Mouse (Mus musculus) lung, adult 2 months (tissue): ENCODE measurements at regions not wholly inside any gene's neighbourhood (a gene's known extent, or its start where the extent isn't known, plus 50 kb on each side); places are given as distances from the start of the nearest gene placed in this dataset.

Source experiments
- DNase-seq: peaks from one replicate; pipeline ENCODE4 v3.0.0; 2022
- H3K4me1 ChIP-seq: fragments of 200-500 bp; 2 replicates; pipeline ENCODE4 v1.6.1; 2011; ENCODE audit warnings: low read length; ENCODE audit not compliant: control insufficient read depth, insufficient read depth
- H3K4me3 ChIP-seq: fragments of 200-500 bp; replicated peaks from 2 replicates; pipeline ENCODE3; 2011; ENCODE audit warnings: low read depth, mild to moderate bottlenecking, control low read depth, low read length; ENCODE audit errors: extremely low read depth
- CTCF ChIP-seq: fragments of 200-500 bp; IDR thresholded peaks from 2 replicates; pipeline ENCODE4 v1.5.1; 2011; ENCODE audit warnings: mild to moderate bottlenecking, low read length, control low read depth; ENCODE audit not compliant: insufficient read depth
- POLR2A ChIP-seq: fragments of 200-500 bp; IDR thresholded peaks from 2 replicates; pipeline ENCODE4 v1.6.1; 2011; ENCODE audit warnings: low read depth, mild to moderate bottlenecking, control low read depth, low read length, borderline replicate concordance; ENCODE audit errors: extremely low read depth
- WGBS: fragments of 180-500 bp; shearing (Covaris S2); methylation state at CpG from one replicate; pipeline ENCODE4 v1.1.7; 2018; 5-methylcytosine and 5-hydroxymethylcytosine counted together

DNA sequence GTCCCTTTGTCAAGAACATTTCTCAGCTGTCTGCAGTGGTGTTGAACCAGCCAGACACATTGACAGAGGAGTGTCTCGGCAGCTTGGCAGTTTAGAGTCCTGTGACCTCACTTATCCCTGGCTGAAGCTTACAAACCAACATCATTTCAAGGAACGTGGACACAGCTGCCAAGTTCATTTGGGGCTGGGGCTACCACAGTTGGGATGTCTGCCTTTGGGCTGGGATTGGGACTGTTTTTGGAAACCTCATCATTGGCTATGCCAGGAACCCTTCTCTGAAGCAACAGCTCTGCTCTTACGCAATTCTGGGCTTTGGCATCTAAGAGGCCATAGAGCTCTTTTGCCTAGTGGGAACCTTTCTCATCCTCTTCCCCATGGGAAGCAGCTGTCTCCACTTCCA, 200.4 kb downstream of the Gm15262 start:
- peak; percentile 3 for DNase-seq
- WGBS: 63% methylated on average over 3 of the region's 3 CpGs
- H3K4me1 ChIP-seq: no peaks in the 10 kb centered on the region
- TF ChIP-seq CTCF (no peak), POLR2A (no peak)
- H3K4me3 ChIP-seq: no peak overlapping the region

DNA sequence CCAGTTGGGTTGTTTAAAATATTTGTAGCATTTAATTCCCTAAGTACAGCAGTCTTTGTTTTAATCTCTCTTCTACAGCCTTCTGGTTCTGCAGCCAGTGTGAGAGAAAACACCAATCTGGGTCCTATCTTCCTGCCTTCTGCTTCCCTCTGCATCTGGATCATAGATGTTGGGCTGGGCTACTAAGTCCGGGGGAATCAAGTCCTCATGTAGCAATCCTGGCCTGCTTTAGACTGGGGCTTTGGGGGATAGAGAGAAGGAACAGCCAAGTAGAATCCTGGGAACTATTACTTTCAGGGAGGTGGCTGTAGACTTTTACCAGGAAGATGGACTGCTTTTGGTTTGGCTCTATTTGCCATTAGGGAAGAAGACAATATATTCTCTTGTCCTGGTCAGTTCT, 205.5 kb upstream of the Rai2 start:
- TF ChIP-seq CTCF (no peak), POLR2A (no peak)
- no peak for DNase-seq

DNA sequence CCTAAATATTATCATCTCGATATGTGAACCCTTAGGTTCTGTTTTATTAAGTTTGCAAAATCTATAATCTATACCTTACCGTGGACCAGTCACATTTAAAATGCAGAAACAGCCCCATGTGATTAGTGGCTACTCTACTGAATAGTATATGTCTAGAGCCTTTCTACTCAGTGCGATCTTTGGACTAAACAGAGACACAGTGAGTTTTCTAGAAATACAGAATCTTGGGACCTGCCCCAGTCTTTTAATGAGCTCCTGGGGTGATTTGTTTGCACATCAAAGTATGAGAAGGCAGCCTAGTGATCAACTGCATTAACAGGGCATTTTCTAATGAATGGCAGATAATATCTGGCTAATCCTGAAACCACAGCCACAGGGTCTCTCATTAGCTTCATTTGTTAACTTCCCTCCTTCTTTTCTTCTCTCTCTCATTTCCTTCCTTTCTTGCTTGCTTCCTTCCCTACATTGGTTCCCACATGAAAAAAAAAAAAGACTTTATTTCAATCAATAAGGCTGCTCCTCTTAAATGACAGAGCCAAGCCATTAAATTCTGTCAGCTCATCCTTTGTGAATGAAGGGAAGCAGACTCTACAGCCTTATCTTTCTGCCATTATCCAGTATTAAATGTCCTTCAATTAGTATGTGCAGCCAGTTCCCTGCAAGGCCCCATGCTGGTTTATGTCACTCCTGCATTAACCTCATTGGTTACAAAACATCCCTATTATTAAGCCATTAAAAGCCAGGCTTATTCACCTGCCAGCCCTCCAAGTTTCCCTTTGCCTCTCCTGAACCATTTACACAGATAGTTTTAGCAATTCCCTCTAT, 193.2 kb upstream of the Rai2 start:
- no peak for TF ChIP-seq POLR2A
- no peak for TF ChIP-seq CTCF
- no peaks in the 10 kb centered on the region for H3K4me1 ChIP-seq
- 69% methylated on average over 3 of the region's 3 CpGs for WGBS
- H3K4me3 ChIP-seq: no peak overlapping the region
- no peak for DNase-seq

More for the DNA sequence above, 205.5 kb upstream of the Rai2 start:
- Histone ChIP-seq H3K4me3 (no peak overlapping the region), H3K4me1 (no peaks in the 10 kb centered on the region)
- 83% methylated on average over 1 of the region's 1 CpGs for WGBS

DNA sequence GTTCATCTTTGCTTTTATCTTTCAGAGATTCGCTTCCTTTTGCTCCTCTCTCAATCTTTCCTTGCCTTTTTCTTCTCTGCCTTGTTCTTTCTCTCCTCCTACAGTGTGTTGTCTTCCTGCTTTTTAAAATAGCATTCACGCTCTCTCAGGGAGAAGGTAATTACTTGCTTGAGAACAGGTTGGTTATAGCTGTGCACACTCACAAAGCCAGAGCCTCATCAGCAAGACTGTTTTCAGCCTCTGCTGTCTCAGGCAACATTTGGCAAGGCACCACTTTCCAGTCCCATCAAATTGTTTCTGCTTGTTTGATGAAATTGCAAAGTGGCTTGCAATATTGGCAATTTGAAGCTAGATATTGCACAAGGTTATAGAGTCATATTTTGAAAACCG, 192.6 kb upstream of the Rai2 start:
- 66% methylated on average over 3 of the region's 3 CpGs for WGBS
- H3K4me3 ChIP-seq: no peak overlapping the region
- no peaks in the 10 kb centered on the region for H3K4me1 ChIP-seq
- TF ChIP-seq CTCF (no peak), POLR2A (no peak)
- DNase-seq: no peak

DNA sequence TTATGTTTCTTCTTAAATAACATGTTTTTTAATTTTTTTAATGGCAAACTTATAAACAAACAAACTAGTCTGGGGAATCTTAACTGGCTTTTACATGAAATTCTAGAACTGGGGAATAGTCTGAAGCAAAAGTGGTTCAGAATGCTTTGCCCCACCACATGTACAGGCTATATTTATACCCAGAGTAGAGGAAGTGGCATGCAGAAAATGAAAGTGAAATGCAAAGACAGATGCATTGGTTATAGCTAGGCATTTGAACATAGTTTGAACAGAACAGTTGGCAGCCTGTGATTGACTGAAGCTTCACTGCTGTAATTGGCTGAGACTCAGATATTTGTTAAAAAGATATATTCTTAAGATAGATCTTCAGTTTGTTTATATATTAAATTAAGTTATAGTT, 179.6 kb upstream of the Rai2 start:
- no peak for DNase-seq
- Histone ChIP-seq H3K4me1 (no peaks in the 10 kb centered on the region), H3K4me3 (no peak overlapping the region)
- TF ChIP-seq POLR2A: no peak

DNA sequence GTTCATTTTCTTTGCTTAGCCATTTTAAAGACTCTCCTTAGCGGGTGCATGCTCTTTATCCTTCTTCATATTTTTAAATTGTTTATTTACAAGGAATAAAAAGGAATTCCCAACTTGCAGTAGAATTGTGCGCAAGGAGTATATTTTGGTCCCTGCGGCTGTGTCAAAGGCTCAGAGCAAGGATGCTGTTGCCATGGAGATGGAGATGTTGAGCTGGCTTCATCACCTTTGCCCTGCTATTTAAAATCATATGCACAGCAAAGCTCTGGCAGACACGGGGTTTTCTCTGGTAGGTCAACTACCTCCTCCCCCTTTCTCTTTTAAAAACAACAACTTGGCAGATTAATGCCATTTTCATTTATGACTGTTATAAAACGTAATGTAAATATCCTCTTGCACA, 160.0 kb upstream of the Rai2 start:
- no peak overlapping the region for H3K4me3 ChIP-seq
- no peak for TF ChIP-seq CTCF
- TF ChIP-seq POLR2A: no peak
- no peaks in the 10 kb centered on the region for H3K4me1 ChIP-seq
- DNase-seq: no peak
- 67% methylated on average over 5 of the region's 5 CpGs for WGBS

DNA sequence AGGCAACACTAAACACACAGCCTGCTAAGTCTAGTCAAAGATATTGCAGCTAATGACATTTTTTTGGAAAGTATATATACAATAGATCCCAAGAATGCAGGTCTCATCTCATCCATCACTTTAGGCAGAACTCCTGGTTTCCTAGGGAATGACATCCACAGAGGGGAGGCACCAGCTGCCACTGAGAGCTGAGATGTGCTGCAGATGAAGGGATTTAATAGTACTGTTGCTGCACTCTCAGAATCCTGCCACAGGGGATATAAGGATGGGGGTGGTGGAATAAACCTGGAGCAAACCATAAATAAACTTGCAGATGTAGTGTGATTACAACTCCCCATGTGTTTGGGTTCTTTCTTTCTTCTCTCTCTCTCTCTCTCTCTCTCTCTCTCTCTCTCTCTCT, 158.4 kb upstream of the Rai2 start:
- TF ChIP-seq CTCF: no peak
- Histone ChIP-seq H3K4me1 (no peaks in the 10 kb centered on the region), H3K4me3 (no peak overlapping the region)
- no peak for DNase-seq

DNA sequence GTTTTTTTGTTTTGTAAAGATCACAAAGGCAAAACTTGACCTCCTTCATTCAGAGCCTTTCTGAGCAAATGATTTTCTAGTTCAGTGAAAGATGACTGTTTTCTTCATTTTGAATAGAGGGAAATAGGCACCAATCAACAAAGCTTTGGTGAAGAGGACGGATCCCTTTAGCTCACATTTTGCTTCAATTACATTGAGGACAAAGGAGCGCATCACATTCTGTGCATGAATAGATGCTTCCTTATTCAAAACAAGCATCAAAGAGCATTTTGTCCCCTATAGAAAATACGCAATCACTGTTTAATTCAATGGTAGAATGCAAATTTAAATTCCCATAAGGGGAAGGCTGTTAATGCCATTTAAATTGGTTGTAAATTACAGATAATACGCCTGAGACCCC, 150.4 kb upstream of the Rai2 start:
- TF ChIP-seq POLR2A (no peak), CTCF (no peak)
- no peak for DNase-seq
- Histone ChIP-seq H3K4me1 (no peaks in the 10 kb centered on the region), H3K4me3 (no peak overlapping the region)
- 80% methylated on average over 4 of the region's 4 CpGs for WGBS

DNA sequence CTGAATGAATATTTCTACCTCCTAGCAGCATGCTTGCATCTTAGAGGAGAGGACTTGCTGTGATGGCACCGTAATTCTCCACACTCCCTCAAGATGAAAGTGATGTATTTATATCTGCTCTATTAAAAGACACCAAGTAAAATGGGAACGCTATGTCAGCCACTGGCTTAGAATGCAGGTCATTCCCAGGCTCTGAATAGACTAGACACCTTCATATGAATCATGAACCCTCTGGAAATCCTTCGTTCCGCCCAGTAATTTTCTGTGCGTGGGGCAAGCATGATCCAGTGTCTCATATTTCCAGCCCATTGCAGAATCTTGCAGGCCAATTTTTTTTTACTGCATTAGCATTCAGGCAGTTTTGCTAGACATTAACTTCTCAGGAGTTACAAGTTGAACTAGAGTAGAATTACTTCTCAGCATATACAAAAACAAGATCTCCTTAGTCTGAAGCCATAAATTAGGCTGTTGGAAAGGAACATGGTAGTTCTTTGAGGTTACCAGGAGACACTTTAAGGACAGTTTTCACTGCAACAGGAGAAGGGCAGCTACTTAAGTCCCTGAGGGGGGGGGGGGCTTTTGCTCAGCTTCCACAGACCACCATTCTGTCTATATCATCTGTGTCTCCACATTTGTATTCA, 134.7 kb upstream of the Rai2 start:
- WGBS: 80% methylated on average over 5 of the region's 5 CpGs

DNA sequence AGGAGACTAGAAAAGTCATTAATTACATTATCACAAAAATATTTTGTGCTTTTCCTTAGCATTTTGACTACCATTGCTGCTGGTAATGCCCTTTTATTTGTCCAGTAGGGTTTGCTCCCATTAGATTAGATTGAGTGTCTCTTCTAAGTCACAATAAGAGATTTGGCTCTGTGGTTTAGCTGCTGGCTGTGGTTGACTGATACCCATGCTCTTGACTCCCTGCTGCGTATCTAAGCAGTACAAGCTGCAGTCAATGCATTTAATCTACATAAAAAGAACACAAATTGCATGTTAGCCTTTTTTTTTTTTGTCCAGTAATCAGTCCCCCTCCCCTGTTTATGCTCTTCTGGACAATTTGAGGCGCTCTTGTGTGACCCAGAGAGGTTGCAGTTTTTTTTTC, 133.0 kb upstream of the Rai2 start:
- no peak for DNase-seq
- no peak for TF ChIP-seq POLR2A
- TF ChIP-seq CTCF: no peak
- Histone ChIP-seq H3K4me1 (no peaks in the 10 kb centered on the region), H3K4me3 (no peak overlapping the region)
- 62% methylated on average over 2 of the region's 2 CpGs for WGBS

More for the DNA sequence above, 134.7 kb upstream of the Rai2 start:
- TF ChIP-seq POLR2A (no peak), CTCF (no peak)
- DNase-seq: no peak
- Histone ChIP-seq H3K4me1 (no peaks in the 10 kb centered on the region), H3K4me3 (no peak overlapping the region)

DNA sequence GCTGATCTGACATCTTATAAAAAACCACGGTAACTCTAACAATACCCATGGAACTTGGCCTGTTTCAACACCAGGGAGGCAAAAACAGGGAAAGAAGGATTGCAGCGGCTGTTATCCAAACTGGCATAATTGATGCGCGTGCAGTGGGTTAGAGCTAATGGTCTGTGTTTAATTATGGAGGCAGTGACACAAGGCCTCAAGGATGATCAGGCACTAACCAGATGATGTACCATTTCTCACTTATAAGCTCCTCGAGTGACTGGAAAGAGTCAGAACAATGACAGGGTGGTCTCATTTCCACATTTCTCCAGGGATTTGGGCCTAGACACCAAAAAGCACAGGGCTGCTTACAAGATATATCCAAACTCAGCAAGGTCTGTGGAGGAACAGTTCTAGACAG, 83.0 kb upstream of the Rai2 start:
- DNase-seq: no peak

More for the DNA sequence above, 83.0 kb upstream of the Rai2 start:
- Histone ChIP-seq H3K4me1 (no peaks in the 10 kb centered on the region), H3K4me3 (no peak overlapping the region)
- no peak for TF ChIP-seq POLR2A
- TF ChIP-seq CTCF: no peak
- whole genome bisulfite sequencing: 91% methylated on average over 5 of the region's 5 CpGs
